Mouse (Mus musculus): Measurements from ENCODE around the gene Pid1. TPM values are rescaled to one million over a fixed set of nuclear protein-coding genes. Genes with fewer than 3 reads are reported as not detected.
"Not testable (repeated sequence)": the region's sequence is repeated elsewhere in the genome, so short reads cannot be mapped to it uniquely, and the experiment has no call there.

The Pid1 gene
- polyA plus RNA-seq, 1 experiment, result 2.8 TPM

GRCm38 (mm10) chr1:84361389-84361788 lies 2.6 kb downstream of the Pid1 start:
- H3K27ac ChIP-seq (ENCODE audit: insufficient read depth, low read depth, low read length), result peak overlapping the region; percentile 77; the same call in 1 of the 2 replicates
- TF ChIP-seq POLR2A (IDR thresholded peaks at IDR 0.05; ENCODE audit: low read depth, low read length) (no peak), CTCF (IDR thresholded peaks at IDR 0.05; ENCODE audit: extremely low read depth, insufficient read length, insufficient replicate concordance, low read depth, low read length) (no peak)
- H3K27me3 ChIP-seq (ENCODE audit: control insufficient read depth, insufficient read depth, low read length), result no peaks in the 10 kb centered on the region
- WGBS, result 23% methylated on average over 3 of the region's 3 CpGs
- H3K36me3 ChIP-seq (ENCODE audit: control insufficient read depth, insufficient read depth, low read length), result no peaks in the 10 kb centered on the region
- H3K4me1 ChIP-seq (ENCODE audit: control insufficient read depth, insufficient read depth, insufficient read length, low read length), result peaks cover 19% of the 10 kb centered on the region; the same call in 1 of the 2 replicates
- H3K4me3 ChIP-seq (ENCODE audit: low read depth, low read length), result no peak overlapping the region

DNA sequence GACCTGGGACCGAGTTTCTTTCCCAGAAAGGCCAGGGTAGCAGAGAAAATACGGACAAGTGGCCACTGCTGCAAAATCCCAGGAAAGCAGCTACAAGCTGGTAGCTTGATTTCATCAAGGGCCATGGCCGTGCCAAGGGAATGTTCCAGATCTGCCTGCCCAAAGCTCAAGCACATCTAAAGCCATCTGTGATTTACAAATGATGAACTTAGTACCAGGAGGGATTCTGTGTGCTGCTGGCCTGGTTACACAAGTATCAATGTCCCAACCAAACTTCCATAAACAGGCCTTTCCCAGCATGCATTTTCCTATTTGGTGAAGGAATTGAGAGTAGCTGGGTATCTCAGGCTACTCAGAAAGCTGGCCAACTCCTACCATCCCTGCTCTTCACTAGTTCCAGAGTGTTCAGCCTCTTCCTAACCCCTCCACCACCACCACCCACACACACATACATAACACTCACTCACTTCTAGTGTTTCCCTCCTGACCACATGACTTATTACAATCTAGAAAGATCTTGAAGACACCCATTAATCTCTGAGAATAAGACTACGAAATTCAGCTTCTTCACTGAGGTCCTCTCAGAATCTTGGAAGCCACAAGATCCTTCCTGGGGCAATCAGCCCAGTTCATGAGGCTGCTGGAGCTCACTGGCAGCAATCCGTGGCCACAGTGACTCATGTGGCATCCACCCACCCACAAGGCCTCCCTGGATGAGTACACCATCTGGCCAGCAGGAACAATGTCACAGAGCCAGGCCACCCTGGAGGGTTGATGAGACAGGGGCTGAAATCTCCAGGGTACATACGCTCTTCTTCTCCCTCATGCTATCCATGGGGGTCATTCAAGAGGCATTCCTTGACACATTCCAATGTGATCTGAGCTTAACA lies 4.1 kb downstream of the Pid1 start:
- Histone ChIP-seq H3K4me3 (ENCODE audit: low read depth, low read length) (no peak overlapping the region), H3K27me3 (ENCODE audit: control insufficient read depth, insufficient read depth, low read length) (no peaks in the 10 kb centered on the region), H3K36me3 (ENCODE audit: control insufficient read depth, insufficient read depth, low read length) (no peaks in the 10 kb centered on the region), H3K27ac (ENCODE audit: insufficient read depth, low read depth, low read length) (no peak overlapping the region), H3K4me1 (ENCODE audit: control insufficient read depth, insufficient read depth, insufficient read length, low read length) (peaks cover 19% of the 10 kb centered on the region; the same call in 1 of the 2 replicates)
- 83% methylated on average over 6 of the region's 6 CpGs for WGBS
- TF ChIP-seq CTCF (IDR thresholded peaks at IDR 0.05; ENCODE audit: extremely low read depth, insufficient read length, insufficient replicate concordance, low read depth, low read length) (no peak), POLR2A (IDR thresholded peaks at IDR 0.05; ENCODE audit: low read depth, low read length) (no peak)

DNA sequence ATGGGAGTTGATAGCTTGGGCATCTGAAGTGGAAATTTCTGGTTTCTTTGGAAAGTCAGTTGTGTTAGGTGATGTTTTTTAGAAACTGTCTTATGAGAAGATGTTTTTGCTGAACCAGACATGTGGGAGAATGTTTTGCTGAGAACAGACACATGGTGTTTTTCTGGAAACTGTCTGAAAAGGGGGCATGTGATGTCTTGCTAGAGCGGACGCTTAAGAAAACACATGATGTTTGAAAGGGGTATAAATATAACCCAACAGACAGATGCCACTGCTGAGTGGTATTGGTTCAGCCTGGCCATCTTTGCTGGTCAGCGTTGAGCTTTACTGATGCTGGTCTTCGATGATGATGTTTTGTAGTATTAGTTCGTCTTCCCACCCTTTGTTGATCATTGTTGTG lies 6.8 kb downstream of the Pid1 start:
- WGBS, result 92% methylated on average over 5 of the region's 5 CpGs
- no peaks in the 10 kb centered on the region for H3K36me3 ChIP-seq (ENCODE audit: control insufficient read depth, insufficient read depth, low read length)
- H3K4me3 ChIP-seq (ENCODE audit: low read depth, low read length), result no peak overlapping the region
- H3K27me3 ChIP-seq (ENCODE audit: control insufficient read depth, insufficient read depth, low read length), result no peaks in the 10 kb centered on the region
- H3K27ac ChIP-seq (ENCODE audit: insufficient read depth, low read depth, low read length), result no peak overlapping the region
- peaks cover 8% of the 10 kb centered on the region; the same call in 1 of the 2 replicates for H3K4me1 ChIP-seq (ENCODE audit: control insufficient read depth, insufficient read depth, insufficient read length, low read length)
- TF ChIP-seq POLR2A (IDR thresholded peaks at IDR 0.05; ENCODE audit: low read depth, low read length) (no peak), CTCF (IDR thresholded peaks at IDR 0.05; ENCODE audit: extremely low read depth, insufficient read length, insufficient replicate concordance, low read depth, low read length) (no peak)

GRCm38 (mm10) chr1:84350262-84350661 lies 13.7 kb downstream of the Pid1 start:
- WGBS, result 43% methylated on average over 2 of the region's 2 CpGs
- Histone ChIP-seq H3K27me3 (ENCODE audit: control insufficient read depth, insufficient read depth, low read length) (no peaks in the 10 kb centered on the region), H3K4me1 (ENCODE audit: control insufficient read depth, insufficient read depth, insufficient read length, low read length) (peaks cover 8% of the 10 kb centered on the region; the same call in 1 of the 2 replicates), H3K27ac (ENCODE audit: insufficient read depth, low read depth, low read length) (0 out of 2 replicates have a peak overlapping the region, but pooled peaks have one; percentile 8), H3K36me3 (ENCODE audit: control insufficient read depth, insufficient read depth, low read length) (no peaks in the 10 kb centered on the region), H3K4me3 (ENCODE audit: low read depth, low read length) (no peak overlapping the region)
- no peak for TF ChIP-seq CTCF (IDR thresholded peaks at IDR 0.05; ENCODE audit: extremely low read depth, insufficient read length, insufficient replicate concordance, low read depth, low read length)
- TF ChIP-seq POLR2A (IDR thresholded peaks at IDR 0.05; ENCODE audit: low read depth, low read length), result no peak

- Histone ChIP-seq H3K27me3 (ENCODE audit: control insufficient read depth, insufficient read depth, low read length) (no peaks in the 10 kb centered on the region), H3K36me3 (ENCODE audit: control insufficient read depth, insufficient read depth, low read length) (no peaks in the 10 kb centered on the region), H3K27ac (ENCODE audit: insufficient read depth, low read depth, low read length) (peak overlapping the region; percentile 36; the same call in 1 of the 2 replicates), H3K4me3 (ENCODE audit: low read depth, low read length) (no peak overlapping the region), H3K4me1 (ENCODE audit: control insufficient read depth, insufficient read depth, insufficient read length, low read length) (peaks cover 8% of the 10 kb centered on the region; the same call in 1 of the 2 replicates)
- 15% methylated on average over 3 of the region's 3 CpGs for WGBS
- no peak for TF ChIP-seq CTCF (IDR thresholded peaks at IDR 0.05; ENCODE audit: extremely low read depth, insufficient read length, insufficient replicate concordance, low read depth, low read length)
- TF ChIP-seq POLR2A (IDR thresholded peaks at IDR 0.05; ENCODE audit: low read depth, low read length), result no peak
These were observed 16.0 kb downstream of the Pid1 start for GRCm38 (mm10) chr1:84347796-84348476.

GRCm38 (mm10) chr1:84332797-84333196 lies 31.2 kb downstream of the Pid1 start:
- 89% methylated on average over 3 of the region's 3 CpGs for WGBS
- H3K4me1 ChIP-seq (ENCODE audit: control insufficient read depth, insufficient read depth, insufficient read length, low read length); H3K36me3 ChIP-seq (ENCODE audit: control insufficient read depth, insufficient read depth, low read length); H3K27me3 ChIP-seq (ENCODE audit: control insufficient read depth, insufficient read depth, low read length); H3K4me3 ChIP-seq (ENCODE audit: low read depth, low read length); H3K27ac ChIP-seq (ENCODE audit: insufficient read depth, low read depth, low read length): not testable (repeated sequence)

DNA sequence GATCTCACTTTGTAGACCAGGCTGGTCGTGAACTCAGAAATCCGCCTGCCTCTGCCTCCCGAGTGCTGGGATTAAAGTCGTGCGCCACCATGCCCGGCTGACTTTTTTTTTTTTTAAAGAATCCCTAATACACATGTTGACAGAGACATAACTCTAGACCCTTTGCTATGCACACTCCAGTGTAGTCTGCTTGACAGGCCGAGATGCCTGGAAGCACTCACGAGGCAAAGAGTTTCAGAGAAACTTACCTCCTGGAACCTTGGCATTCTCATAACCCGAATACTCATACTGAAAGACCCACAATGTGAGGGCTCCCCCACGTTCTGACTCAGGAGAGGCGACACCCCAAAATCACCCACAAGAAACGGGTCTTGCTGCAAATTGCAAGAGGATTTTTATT lies 32.1 kb downstream of the Pid1 start:
- H3K27ac ChIP-seq (ENCODE audit: insufficient read depth, low read depth, low read length); H3K4me1 ChIP-seq (ENCODE audit: control insufficient read depth, insufficient read depth, insufficient read length, low read length); H3K27me3 ChIP-seq (ENCODE audit: control insufficient read depth, insufficient read depth, low read length); H3K36me3 ChIP-seq (ENCODE audit: control insufficient read depth, insufficient read depth, low read length); H3K4me3 ChIP-seq (ENCODE audit: low read depth, low read length): not testable (repeated sequence)
- 93% methylated on average over 12 of the region's 12 CpGs for WGBS

Data from small intestine, adult 2 months (tissue).